26 mouse cellular contexts compared by ENCODE assay signal in the genomic region with DNA sequence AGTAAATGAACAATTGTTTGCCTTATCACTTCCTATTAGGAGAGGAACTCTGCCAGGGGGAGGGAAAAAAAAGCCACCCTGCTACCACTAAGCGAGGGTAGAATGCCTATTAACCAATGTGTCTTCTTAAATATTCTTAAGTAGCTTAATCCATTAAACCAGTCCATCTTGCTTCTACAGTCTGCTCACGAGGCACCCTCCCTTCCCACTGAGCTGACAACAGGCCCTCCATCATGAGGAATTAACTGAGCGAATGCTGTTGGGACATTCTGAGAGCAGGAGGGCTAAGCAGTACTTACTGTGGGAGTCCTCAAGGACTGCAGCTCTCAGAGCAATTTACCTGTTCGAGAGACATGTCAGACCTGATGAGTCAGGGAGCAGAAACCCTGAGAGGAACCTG.
DNase-seq lines count a peak whose midpoint lies in the region; ATAC-seq lines count a peak whose summit lies in the region.
"Had no signal": no experiment of that assay in that cellular context is flagged by ENCODE, and none has a peak within 500 bp of the region (broad histone marks: within the 10 kb centered on the region; RNA-seq: fewer than 3 reads in every experiment).

No protein-coding gene starts in this region.

- WGBS in hindbrain, embryonic 10.5 days, result 83% methylated on average over 4 of the region's 4 CpGs
- 59% methylated on average over 4 of the region's 4 CpGs for WGBS in hindbrain, embryonic 14.5 days
- WGBS in stomach, embryonic 15.5 days, result 47% methylated on average over 4 of the region's 4 CpGs

- H3K9ac ChIP-seq in hindbrain, embryonic 14.5 days, result no peak overlapping the region
- H3K9ac ChIP-seq in stomach, embryonic 15.5 days, result no peak overlapping the region
- H3K9ac ChIP-seq: embryonic facial prominence, embryonic 12.5 days; forebrain, postnatal 0 days; hindbrain, embryonic 13.5 days had no signal

- no peaks in the 10 kb centered on the region for H3K9me3 ChIP-seq in hindbrain, embryonic 10.5 days
- no peaks in the 10 kb centered on the region for H3K9me3 ChIP-seq in hindbrain, embryonic 14.5 days (ENCODE audit: control insufficient read depth, low read length)
- H3K9me3 ChIP-seq in stomach, embryonic 15.5 days, result no peaks in the 10 kb centered on the region
- H3K9me3 ChIP-seq: embryonic facial prominence, embryonic 12.5 days; hindbrain, embryonic 13.5 days had no signal

- no peak overlapping the region for H3K4me2 ChIP-seq in hindbrain, embryonic 14.5 days (replicated peaks)
- H3K4me2 ChIP-seq in stomach, embryonic 15.5 days, result no peak overlapping the region
- H3K4me2 ChIP-seq: embryonic facial prominence, embryonic 12.5 days; heart, embryonic 11.5 days; hindbrain, embryonic 13.5 days had no signal

- H3K4me1 ChIP-seq in hindbrain, embryonic 10.5 days (replicated peaks), result peaks cover 71% of the 10 kb centered on the region
- peaks cover 25% of the 10 kb centered on the region for H3K4me1 ChIP-seq in hindbrain, embryonic 14.5 days (replicated peaks; ENCODE audit: control insufficient read depth, insufficient read depth, low read length)
- peaks cover 27% of the 10 kb centered on the region for H3K4me1 ChIP-seq in stomach, embryonic 15.5 days

- DNase-seq in hindbrain, embryonic 10.5 days (ENCODE audit: low spot score), result no peak
- no peak for DNase-seq in hindbrain, embryonic 14.5 days (ENCODE audit: low spot score)
- DNase-seq in retina, postnatal 1 day, result peak; percentile 52
- no peak for DNase-seq in retina, embryonic 14.5 days (ENCODE audit: low spot score)
- no peak for DNase-seq in urinary bladder, adult 18-20 months (ENCODE audit: low spot score in 2 of 2)
- no peak for DNase-seq in embryo, embryonic 9.5 days (ENCODE audit: extremely low spot score)
- DNase-seq: adrenal gland, adult 2 months; adrenal gland, postnatal 14 days; B cell, adult 2 months; cerebellum, adult 11 months; cerebellum, adult 2 months; cerebellum, adult 9-11 months; cerebellum, postnatal 36 days; embryo, embryonic 11 days; forebrain, postnatal 0 days; gastrocnemius, adult 2 months; gastrocnemius, postnatal 14 days; heart, adult 11 months had no signal

- no peaks in the 10 kb centered on the region for H3K27me3 ChIP-seq in hindbrain, embryonic 10.5 days (ENCODE audit: insufficient read depth, poor library complexity, severe bottlenecking)
- H3K27me3 ChIP-seq in hindbrain, embryonic 14.5 days (ENCODE audit: control insufficient read depth, insufficient read depth, low read length), result no peaks in the 10 kb centered on the region
- no peaks in the 10 kb centered on the region for H3K27me3 ChIP-seq in stomach, embryonic 15.5 days (replicated peaks)
- H3K27me3 ChIP-seq: CH12.LX; embryonic facial prominence, embryonic 12.5 days; hindbrain, embryonic 13.5 days had no signal

- no peak overlapping the region for H3K4me3 ChIP-seq in hindbrain, embryonic 10.5 days
- no peak overlapping the region for H3K4me3 ChIP-seq in hindbrain, embryonic 14.5 days (replicated peaks; ENCODE audit: low read length)
- H3K4me3 ChIP-seq in stomach, embryonic 15.5 days (replicated peaks), result no peak overlapping the region
- H3K4me3 ChIP-seq: embryonic facial prominence, embryonic 12.5 days; gastrocnemius, adult 2 months; hindbrain, embryonic 13.5 days had no signal

- no peaks in the 10 kb centered on the region for H3K36me3 ChIP-seq in hindbrain, embryonic 10.5 days
- H3K36me3 ChIP-seq in hindbrain, embryonic 14.5 days (replicated peaks; ENCODE audit: control insufficient read depth, insufficient read depth), result no peaks in the 10 kb centered on the region
- H3K36me3 ChIP-seq in stomach, embryonic 15.5 days, result no peaks in the 10 kb centered on the region
- H3K36me3 ChIP-seq: embryonic facial prominence, embryonic 12.5 days; hindbrain, embryonic 13.5 days had no signal

- 0 out of 2 replicates have a peak overlapping the region, but pooled peaks have one; percentile 26 for H3K27ac ChIP-seq in hindbrain, embryonic 10.5 days
- no peak overlapping the region for H3K27ac ChIP-seq in hindbrain, embryonic 14.5 days
- H3K27ac ChIP-seq in stomach, embryonic 15.5 days, result peak overlapping the region; percentile 57; the same call in 1 of the 2 replicates
- H3K27ac ChIP-seq: embryonic facial prominence, embryonic 12.5 days; gastrocnemius, adult 2 months; hindbrain, embryonic 13.5 days; hindbrain, postnatal 0 days had no signal

- ATAC-seq in hindbrain, embryonic 14.5 days (ENCODE audit: low FRiP score), result no peak
- no peak for ATAC-seq in stomach, embryonic 15.5 days (ENCODE audit: insufficient read depth, low FRiP score, low read depth)
- ATAC-seq: forebrain, embryonic 14.5 days; forebrain, postnatal 0 days; hindbrain, postnatal 0 days; inflammation-experienced regulatory T-cells, adult 6 months had no signal
